Mouse (Mus musculus) Patski (cell line): ENCODE measurements around the gene Kansl1l. TPM values are rescaled to one million over a fixed set of nuclear protein-coding genes. Genes with fewer than 3 reads are reported as not detected.

ENCODE experiments used
- ATAC-seq: fragments of 100-300 bp; one replicate; pipeline ENCODE4 v1.8.0; 2021
- CTCF ChIA-PET: fragments of 350-600 bp; sonication (Branson Sonifier 250); formaldehyde crosslinking; loops from one replicate; lab custom pipeline; 2022; ENCODE audit warnings: inconsistent platforms; lab: Charles Lee
- POLR2A ChIA-PET: fragments of 350-600 bp; sonication (Branson Sonifier 250); formaldehyde crosslinking; loops from one replicate; lab custom pipeline; 2022; ENCODE audit warnings: antibody characterized with exemption, inconsistent platforms; lab: Charles Lee
- DNase-seq: peaks from one replicate; pipeline ENCODE4 v3.0.0-alpha.2; 2011; ENCODE audit warnings: low read depth, low spot score
- H3K27me3 ChIP-seq: fragments of 371-371 bp; one replicate; pipeline ENCODE4 v1.5.1; 2021
- CTCF ChIP-seq: fragments of 100-300 bp; IDR thresholded peaks from one replicate; pipeline ENCODE4 v1.5.1; 2021
- in situ Hi-C: fragments of 300-500 bp; cut with MboI; formaldehyde crosslinking; loops from 3 replicates; pipeline ENCODE4 v1.11.1; 2018; ENCODE audit warnings: low pct_unique_long_range_greater_than_20kb, mixed read lengths
- polyA plus RNA-seq: library from polyadenylated mRNA; unstranded; gene quantifications from one replicate; pipeline ENCODE4 v1.2.3, GENCODE M21; 2021

The Kansl1l gene
- polyA plus RNA-seq = 44.2 TPM

DNA sequence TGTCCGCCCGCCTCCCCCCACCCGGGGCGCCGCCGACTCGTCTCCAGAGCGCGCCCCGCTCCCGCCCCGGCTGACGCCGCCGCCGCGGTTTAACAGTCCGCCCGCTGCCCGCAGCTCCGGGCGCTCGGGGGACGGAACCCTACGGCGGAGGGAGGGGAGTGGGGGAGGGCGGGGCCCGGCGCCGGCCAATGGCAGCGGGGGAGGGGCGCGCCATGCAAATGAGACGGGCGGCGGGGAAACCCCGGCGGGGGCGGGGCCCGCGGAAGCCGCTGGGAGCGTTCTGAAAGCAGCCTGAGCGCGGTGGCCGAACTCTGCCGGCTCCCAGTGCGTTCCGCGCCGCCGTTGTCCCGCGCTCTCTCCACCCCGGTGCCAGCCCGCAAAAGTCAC, at the start of gene Kansl1l:
Gene Kansl1l (minus strand): TSS at position 110 of the 387 bp plus-strand sequence.
- POLR2A ChIA-PET = interaction anchor here (0.9 to 2.0 kb wide), 3 partner anchors 9 to 46 kb away, joined by 3 to 8 read pairs (median 4); no protein-coding TSS in a partner anchor
- TF ChIP-seq CTCF = no peak

DNA sequence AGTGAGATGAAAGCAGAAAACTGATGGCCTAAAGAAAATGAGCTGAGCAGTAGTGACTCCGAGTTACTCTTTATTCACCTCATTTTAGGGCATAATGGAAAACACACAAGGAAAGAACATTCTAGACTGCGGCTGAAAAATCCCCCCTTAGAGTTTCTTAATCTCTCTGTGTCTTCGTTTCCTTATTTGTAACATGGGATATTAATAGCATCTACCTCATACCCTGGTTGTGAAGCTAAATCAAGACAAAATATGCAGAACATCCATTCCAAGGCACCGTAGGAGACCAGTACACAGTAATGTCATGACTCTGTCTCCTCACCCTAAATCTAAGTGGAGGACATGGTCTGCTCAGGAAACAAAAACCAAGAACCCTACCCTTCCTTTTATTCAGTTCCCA, 48.3 kb upstream of the Kansl1l start:
- DNase-seq (no peak), ATAC-seq (no peak)
- CTCF ChIA-PET = no interaction called here
- peaks cover 2% of the 10 kb centered on the region for H3K27me3 ChIP-seq
- no peak for TF ChIP-seq CTCF
- POLR2A ChIA-PET = no interaction called here
- in situ Hi-C loops = loop anchor here (25.0 kb wide), 1 partner anchor 1578 kb away; the partner anchor contains the start of gene Pth2r

More for the DNA sequence above, at the start of gene Kansl1l:
- ATAC-seq (peak; percentile 75), DNase-seq (no peak)
- CTCF ChIA-PET = interaction anchor here (1.0 to 1.1 kb wide), 2 partner anchors 9 to 11 kb away, joined by 3 to 5 read pairs; no protein-coding TSS in a partner anchor
- in situ Hi-C loops = no loop called here
- H3K27me3 ChIP-seq = no peaks in the 10 kb centered on the region

DNA sequence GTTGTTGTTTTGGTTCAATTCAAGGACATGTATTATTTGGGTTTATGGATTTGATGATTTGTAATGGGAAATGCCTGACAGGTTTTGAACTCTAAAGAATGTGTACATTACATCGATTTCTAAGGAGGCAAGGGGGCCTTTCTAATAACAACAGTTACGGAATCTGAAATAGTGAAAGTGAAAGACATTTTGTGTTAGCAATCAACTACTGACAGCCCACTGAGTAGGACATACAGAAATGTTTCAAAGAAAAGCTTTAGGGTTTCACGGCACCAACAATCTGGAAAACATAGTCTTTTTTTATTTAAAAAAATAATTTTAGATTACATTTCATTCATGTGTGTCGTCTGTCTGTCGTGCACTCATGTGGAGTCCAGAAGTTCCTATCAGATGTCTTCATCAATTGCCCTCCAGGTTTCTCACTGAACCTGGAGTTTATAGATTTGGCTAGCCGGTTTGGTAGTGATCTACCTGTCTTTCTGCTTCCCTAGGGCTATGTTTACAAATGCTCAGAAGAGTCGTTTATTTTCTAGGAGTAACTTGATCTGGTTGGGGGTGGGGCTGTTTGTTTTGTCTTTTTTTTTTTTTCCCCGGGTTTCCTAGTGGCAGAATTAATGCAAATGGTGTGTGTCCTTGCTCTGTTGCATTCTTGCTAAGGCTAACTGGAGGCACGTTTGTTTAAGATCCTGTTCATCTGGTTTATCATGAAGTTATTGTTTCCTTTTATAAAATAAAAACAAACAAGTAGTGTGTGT, 46.6 kb upstream of the Kansl1l start:
- ChIA-PET CTCF (interaction anchor here (1.4 kb wide), 1 partner anchor 31 kb away, joined by 4 read pairs; no protein-coding TSS in a partner anchor), POLR2A (interaction anchor here (0.7 to 1.2 kb wide), 3 partner anchors 17 to 46 kb away, joined by 3 to 4 read pairs (median 3); no protein-coding TSS in a partner anchor)
- no peak for TF ChIP-seq CTCF
- H3K27me3 ChIP-seq = no peaks in the 10 kb centered on the region
- ATAC-seq (no peak), DNase-seq (no peak)
- in situ Hi-C loops = loop anchor here (25.0 kb wide), 1 partner anchor 1577 kb away; the partner anchor contains the start of gene Pth2r

DNA sequence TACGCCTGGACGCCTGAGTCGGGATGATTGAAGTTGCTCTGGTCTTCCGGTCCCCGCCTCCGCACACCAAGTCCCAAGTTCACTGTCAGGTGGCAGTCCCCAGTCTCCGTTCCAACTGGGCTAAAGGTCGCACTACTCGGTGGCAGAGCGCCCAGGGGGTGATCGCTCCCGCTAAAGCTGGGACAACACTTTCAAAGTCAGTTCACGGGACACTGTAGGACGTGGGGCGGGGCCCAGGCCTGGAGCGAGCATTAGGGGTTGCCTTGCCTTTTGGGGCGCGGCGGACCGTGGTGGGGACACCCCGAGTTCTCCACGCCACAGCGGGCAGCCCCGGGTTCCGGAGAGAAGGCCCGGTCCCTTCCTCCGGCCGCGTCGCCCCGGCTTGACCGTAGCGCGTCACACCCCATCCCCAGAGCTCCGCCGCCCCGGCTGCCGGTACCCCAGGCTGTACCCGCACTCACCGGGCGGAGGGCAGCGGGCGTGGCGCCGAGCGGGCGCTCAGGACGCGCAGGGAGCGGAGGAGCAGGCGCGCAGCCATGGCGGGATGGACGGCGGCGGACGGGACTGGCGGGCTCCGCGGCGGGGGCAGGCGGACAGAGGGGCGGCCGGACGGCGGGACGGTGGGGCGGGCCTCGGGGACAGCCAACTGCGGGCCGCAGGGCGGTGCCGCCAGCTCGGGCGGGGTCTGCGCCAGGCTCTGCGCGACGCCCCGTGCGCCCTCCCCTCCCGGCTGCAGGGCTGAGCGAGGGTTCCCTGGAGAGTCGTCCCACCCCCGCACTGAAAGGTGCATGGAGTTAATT, 45.5 kb upstream of the Kansl1l start, which contains the start of gene Acadl:
Gene Acadl (minus strand): TSS at position 566 of the 800 bp plus-strand sequence.
- ChIA-PET POLR2A (interaction anchor here (0.7 to 1.4 kb wide), 5 partner anchors 9 to 46 kb away, joined by 3 to 6 read pairs (median 3); no protein-coding TSS in a partner anchor), CTCF (interaction anchor here (1.0 to 1.4 kb wide), 4 partner anchors 20 to 78 kb away, joined by 3 to 4 read pairs (median 4); no protein-coding TSS in a partner anchor)
- ATAC-seq (peak; percentile 90), DNase-seq (no peak)
- no peaks in the 10 kb centered on the region for H3K27me3 ChIP-seq
- in situ Hi-C loops = loop anchor here (25.0 kb wide), 1 partner anchor 1576 kb away; the partner anchor contains the start of gene Pth2r
- no peak for TF ChIP-seq CTCF

GRCm38 (mm10) chr1:66861764-66862672, 44.7 kb upstream of the Kansl1l start:
- no peak for DNase-seq
- TF ChIP-seq CTCF = no peak
- no peaks in the 10 kb centered on the region for H3K27me3 ChIP-seq
- ATAC-seq = no peak
- CTCF ChIA-PET = interaction anchor here (1.0 to 1.4 kb wide), 5 partner anchors 19 to 79 kb away, joined by 3 to 5 read pairs (median 4); no protein-coding TSS in a partner anchor
- POLR2A ChIA-PET = interaction anchor here (1.2 to 1.4 kb wide), 2 partner anchors 10 to 45 kb away, joined by 3 to 6 read pairs; no protein-coding TSS in a partner anchor
- in situ Hi-C loops = loop anchor here (25.0 kb wide), 1 partner anchor 1575 kb away; the partner anchor contains the start of gene Pth2r

- ChIA-PET POLR2A (no interaction called here), CTCF (interaction anchor here (1.3 to 1.9 kb wide), 3 partner anchors 26 to 171 kb away, joined by 4 to 6 read pairs (median 4); no protein-coding TSS in a partner anchor)
- DNase-seq (no peak), ATAC-seq (no peak)
- no peaks in the 10 kb centered on the region for H3K27me3 ChIP-seq
- in situ Hi-C loops = no loop called here
- TF ChIP-seq CTCF = peak; percentile 28
Observed at GRCm38 (mm10) chr1:66847506-66847905, 30.1 kb upstream of the Kansl1l start.

DNA sequence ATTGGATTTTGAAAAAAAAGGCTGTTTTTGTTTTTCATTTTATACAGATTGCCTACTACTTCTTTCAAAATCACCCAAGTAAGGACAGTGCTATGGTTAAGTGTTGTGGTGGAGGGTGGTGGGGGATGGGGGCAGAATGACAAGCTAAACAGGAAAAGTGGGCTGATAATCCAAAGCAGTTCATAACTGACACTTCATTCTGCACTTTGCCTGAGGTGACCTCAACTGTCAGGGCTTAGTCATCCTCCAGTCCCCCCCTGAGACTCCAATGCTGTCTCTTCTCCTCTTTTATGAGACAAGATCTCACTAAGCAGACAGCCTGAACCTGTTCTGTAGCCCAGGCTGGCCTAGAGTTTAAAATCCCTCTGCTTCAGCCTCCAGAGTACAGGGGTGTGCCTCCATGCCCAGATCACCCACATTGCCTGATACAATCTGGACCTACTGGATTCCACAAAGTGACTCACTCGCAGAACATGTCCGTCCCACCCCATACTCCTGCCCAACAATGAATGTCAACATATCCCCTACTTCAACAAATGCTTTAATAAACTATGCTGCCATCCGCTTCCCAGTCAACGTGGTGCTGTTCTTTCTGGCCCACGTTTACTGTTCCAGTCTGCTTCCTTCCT, 28.4 kb upstream of the Kansl1l start:
- in situ Hi-C loops = no loop called here
- POLR2A ChIA-PET = no interaction called here
- CTCF ChIA-PET = interaction anchor here (1.1 kb wide), 1 partner anchor 32 kb away, joined by 4 read pairs; no protein-coding TSS in a partner anchor
- peak; percentile 86 for ATAC-seq
- TF ChIP-seq CTCF = no peak
- DNase-seq = no peak
- H3K27me3 ChIP-seq = no peaks in the 10 kb centered on the region

- no peak for DNase-seq
- POLR2A ChIA-PET = no interaction called here
Observed at GRCm38 (mm10) chr1:66841938-66842337, 24.6 kb upstream of the Kansl1l start.

GRCm38 (mm10) chr1:66841510-66841909, 24.1 kb upstream of the Kansl1l start:
- ChIA-PET CTCF (no interaction called here), POLR2A (no interaction called here)
- DNase-seq (no peak), ATAC-seq (no peak)
- H3K27me3 ChIP-seq = no peaks in the 10 kb centered on the region
- in situ Hi-C loops = no loop called here
- no peak for TF ChIP-seq CTCF

More at GRCm38 (mm10) chr1:66841938-66842337, 24.6 kb upstream of the Kansl1l start:
- CTCF ChIA-PET = no interaction called here
- in situ Hi-C loops = no loop called here
- no peak for TF ChIP-seq CTCF
- no peak for ATAC-seq
- H3K27me3 ChIP-seq = no peaks in the 10 kb centered on the region
